Mouse (Mus musculus) urinary bladder, postnatal 36 days (tissue): ENCODE measurements around the gene Itpr2.

Experiments used
- DNase-seq, 2 experiments: peaks; one replicate each; pipeline ENCODE4 v3.0.0; 2022; ENCODE audit warnings: low spot score in 2 of 2, mixed read lengths in 1 of 2

Gene Itpr2

DNA sequence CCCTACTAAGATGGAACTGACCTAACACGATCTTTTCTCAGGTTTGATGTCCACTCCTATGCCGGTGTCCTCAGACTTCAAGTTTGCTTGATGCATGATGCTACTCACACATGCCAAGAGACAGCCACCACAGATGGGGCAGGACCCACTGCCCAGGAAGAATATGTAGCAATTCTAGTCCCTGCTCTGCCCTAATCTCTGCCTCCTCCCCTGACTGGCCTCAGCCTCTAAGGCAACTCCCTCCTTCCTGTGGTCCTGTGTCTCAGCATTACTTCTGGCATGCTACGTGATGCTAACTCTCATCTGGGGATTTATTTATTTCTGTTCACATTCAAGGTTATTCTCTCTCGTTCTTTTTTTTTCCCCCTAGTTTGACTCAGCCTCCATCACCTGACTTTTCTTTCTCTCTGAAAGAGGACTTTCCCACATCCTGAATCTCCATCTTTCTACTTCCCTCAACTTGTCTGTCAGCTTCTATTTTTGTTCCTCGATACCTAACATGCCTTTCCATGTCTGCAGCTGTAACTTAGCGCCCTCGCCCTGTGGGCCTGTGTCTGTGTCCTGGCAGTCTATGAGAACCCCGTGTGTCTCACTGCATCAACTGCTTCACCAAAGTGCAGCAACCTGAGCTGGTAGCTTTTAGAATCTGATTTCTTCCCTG is 279.5 kb downstream of the Itpr2 start:
- DNase-seq, result no peak

DNA sequence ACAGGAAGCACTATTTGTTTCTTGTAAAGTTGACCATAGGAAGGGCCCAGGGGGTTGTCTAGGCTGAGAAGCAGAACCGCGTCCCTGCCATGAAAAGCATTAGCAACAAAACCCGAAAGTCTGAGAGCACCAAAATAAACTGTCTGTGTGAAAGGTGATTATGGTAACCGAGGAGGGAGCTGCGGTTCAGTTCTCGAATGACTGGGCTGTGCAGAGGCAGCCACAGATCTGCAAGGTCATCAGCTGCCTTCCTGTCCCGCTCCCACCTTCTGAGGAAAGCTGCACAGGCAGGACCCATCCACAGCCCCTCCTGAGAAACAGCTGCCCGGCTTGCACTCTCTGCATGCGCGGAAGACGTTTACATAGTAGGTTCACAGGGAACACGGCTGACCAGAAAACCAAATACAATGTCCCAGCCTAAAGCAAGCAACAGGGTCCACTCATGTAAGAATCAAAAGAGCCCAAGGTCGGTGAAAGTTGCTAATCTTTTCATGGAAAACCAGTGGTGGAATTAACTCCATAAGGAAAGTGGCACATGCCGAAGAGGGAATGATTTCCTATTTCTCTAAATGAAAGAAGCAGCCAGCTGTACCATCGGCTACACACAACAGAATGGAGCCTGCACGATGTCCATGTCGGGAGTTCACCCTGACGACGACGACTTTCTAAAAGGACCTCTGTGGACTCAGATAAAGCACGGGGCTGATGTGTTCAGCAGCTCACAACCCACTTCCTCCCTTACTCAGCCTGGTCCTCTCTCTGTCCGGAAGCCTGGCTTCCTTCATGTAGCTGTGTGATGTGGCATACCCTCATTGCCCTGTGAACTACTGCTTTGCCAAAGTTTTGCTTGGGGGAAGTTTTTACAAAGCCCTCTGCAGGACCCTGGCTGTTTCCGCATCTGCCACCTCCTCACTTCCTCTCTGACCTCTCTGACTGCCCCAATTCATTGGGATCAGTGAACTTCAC is 280.4 kb downstream of the Itpr2 start:
- DNase-seq, result no peak

DNA sequence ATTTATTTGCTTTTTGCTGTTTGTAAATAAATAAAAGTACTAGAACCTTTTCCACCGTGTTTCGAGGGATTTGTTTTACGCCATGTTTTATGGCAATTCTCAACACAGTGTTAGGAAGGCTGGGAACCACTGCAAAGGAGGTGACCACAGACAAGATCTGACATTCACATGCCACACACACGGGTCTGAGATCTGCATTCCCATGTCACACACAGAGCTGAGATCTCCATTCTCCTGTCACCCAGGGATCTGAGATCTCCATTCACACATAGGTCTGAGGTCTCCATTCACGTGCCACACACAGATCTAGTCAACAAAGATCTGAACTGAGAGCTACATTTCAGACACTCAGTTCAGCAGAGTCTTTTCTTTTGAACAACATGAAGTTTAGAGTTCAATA is 282.0 kb downstream of the Itpr2 start:
- DNase-seq, result no peak

DNA sequence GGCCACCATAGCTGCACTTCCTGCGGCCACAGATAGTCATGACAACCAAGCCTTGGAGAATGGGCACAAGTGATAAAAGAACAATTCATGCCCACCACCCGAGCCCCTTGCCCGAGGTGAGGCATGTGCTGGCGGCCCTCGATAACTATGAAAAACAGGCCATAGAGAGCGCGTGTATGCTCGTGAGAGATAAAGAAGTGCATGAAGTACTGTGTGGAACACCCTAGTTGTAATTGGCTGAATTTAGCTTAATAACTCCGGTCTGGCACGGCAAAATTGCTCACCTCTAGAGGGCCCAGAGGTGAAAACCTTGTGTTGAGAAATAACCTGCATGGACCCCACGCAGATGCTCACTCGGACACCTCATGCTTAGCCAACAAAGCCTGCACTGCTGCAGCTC is 282.5 kb downstream of the Itpr2 start:
- no peak for DNase-seq

DNA sequence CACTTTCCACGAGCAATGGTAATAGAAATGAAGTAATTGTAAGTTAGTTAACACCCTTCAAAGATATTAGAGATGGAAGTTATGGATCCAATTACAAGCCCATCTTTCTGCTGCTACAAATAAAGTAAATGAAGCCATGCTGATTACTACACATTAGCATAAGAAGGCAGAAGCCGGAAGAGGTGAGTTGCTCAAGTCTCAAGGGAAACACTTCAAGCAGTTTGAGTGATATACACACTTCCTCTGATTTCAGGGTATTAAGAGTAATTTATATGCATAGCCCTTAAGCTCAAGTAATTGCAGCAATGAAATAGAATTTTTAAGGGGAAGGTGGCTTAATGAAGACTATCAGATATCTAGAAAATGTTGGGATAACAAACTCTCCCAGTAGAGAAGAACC is 286.7 kb downstream of the Itpr2 start:
- DNase-seq, result no peak

DNA sequence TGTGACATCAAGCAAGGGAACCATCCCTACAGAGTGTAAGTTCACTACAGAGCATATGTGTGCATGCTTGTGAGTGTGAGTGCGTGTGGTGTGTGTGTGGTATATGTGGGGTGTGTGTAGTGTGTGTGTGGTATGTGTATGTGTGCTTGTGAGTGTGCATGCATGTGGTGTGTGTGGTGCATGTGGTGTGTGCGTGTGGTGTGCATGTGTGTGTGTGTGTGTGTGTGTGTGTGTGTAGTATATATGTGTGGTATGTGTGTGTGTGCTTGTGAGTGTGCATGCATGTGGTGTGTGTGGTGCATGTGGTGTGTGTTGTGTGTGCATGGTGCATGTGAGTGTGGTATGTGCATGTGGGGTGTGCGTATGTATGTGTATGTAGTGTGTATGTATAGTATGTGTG is 289.7 kb downstream of the Itpr2 start:
- no peak for DNase-seq

DNA sequence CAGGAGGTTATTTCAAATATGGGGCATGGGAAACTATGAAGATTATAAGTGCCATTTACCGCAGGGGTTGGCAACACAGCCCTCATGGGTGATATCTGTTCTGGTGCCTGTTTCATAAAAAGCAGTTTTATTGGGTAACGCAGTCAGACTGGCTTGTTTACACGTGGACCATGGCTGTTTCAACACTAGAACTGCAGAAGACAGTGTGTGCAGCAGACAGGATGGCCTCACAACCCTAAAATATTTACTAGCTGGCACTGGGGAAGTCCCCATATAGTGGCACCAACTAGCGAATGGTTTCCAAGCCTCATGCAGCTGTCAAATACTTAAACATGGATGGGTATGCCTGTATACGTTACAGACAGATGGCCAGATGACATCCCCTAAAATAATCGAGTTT is 290.8 kb downstream of the Itpr2 start:
- no peak for DNase-seq

DNA sequence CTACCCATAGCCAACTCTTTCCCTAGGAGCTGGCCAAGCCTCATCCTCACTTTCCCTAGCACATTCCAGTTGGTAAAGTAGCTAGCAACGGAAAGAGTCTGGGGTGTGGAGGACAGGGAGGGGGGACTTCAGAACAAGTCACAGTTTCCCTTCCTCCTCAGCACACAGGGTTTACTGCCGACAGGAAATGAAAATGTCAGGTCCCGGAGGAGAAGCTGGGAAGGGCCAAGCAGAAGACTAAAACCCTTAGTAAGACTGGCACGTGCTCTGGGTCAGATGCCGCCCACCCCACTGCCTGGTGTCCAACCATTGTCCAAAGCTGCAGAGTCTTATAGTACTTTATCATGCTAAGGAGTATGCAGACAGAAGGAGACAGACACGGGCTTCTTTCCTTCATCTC is 293.0 kb downstream of the Itpr2 start:
- DNase-seq, result no peak

DNA sequence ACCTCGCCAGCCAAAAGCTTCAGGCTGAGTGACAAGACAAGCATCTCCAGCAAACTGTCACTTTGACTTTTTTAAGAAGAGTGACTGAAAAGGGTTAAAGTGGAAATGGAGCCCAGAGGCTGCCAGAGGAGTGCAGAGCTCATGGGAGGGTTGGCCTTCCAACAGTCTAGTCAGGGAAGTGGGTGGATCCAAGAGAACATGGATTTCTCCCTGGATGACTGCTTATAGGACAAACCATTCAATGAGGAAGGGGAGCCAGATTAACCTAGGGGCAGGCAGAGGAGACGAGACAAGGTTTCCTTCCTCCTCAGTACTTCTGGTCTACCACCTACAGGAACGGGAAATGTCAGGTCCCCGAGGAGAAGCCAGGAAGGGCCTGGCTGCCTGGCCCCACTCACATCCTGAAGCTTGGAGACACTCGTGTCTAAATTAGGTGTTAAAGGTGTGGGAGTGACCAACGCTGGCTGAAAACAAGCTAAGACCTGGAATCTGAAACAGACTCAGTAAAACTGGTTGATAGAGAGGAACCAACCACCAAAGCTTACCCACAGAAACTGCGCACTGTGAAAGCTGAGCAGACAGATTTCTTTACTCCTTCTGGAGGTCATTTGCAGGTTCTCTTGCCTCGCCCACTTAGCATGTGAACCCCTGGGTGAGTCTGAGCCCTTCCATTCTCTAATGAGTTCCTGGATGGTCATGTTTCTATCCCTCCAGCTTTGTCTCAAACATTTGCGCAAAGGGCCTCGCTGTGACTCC is 294.6 kb downstream of the Itpr2 start:
- DNase-seq, result no peak

DNA sequence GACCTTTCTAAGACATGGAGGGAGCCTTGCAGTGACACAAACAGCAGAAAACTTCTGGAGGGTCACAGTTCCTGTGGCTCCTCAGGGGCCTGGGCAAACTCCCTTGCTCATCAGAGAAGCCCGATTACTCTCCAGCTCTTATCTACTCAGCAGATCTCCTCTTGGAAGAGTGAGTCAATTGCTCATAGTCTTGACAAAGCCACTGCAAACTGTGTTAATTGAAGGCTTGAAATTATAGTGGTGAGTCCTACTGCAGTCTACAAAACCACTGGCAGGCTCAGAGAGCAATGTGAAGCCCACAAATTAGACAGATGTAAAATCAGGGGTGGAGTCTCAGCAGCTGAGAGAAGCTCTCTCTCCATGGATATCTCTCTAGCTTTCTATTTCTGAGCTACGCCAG is 296.9 kb downstream of the Itpr2 start:
- DNase-seq, result no peak

DNA sequence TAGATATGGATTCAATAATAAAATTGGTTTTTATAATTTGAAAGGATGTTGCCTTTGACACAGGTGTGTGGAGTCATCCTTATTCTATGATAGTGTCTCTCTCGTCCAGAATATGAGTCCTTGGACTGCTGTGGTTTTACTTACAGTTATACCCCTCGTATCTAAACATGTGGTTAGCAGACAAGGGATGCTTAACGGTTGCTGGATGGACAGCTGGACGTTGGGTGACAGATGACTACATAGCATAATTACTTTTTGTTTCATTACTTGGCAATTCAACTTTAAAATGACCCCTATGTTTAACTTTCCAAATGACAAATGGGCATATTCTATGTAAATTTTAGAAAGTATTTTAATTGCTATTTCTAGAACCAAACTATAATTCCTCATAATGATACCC is 297.6 kb downstream of the Itpr2 start:
- no peak for DNase-seq

DNA sequence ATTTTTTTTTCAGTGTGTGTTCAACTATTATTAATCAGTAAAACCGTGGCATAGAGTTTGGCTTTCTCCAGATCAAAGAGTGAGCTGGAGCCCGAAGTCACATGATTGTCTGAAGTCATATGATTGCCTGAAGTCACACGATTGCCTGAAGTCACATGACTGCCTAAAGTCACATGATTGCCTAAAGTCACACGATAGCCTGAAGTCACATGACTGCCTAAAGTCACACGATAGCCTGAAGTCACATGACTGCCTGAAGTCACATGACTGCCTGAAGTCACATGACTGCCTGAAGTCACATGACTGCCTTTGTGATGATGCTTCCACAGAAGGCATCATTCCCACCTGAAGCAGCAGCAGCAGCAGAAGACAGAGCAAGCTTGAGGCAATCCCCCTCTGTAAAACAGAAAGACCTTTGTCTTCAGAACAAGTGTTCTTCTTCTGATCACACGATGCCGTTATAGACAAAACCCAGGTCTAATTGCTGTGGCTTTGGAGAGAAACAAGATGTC is 304.1 kb downstream of the Itpr2 start:
- DNase-seq, result no peak

DNA sequence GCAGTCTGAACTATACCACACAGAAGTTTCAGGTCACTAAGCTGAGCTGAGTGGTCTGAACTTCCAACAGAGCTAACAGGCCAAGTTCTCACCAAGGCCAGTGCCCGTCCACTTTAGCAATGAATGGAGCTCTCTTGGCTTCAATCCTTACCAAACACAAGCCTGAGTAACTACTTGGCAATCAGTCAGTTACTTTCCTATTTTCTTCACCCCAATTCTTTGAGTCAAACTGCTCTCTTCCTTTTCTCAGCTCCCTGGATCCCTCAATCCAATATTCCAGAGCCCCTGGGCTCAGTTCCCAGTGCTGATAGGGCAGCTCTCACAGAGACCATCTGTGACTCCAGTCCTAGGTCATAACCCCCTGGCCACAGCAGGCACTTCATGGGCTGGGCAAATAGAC is 305.3 kb downstream of the Itpr2 start:
- no peak for DNase-seq

DNA sequence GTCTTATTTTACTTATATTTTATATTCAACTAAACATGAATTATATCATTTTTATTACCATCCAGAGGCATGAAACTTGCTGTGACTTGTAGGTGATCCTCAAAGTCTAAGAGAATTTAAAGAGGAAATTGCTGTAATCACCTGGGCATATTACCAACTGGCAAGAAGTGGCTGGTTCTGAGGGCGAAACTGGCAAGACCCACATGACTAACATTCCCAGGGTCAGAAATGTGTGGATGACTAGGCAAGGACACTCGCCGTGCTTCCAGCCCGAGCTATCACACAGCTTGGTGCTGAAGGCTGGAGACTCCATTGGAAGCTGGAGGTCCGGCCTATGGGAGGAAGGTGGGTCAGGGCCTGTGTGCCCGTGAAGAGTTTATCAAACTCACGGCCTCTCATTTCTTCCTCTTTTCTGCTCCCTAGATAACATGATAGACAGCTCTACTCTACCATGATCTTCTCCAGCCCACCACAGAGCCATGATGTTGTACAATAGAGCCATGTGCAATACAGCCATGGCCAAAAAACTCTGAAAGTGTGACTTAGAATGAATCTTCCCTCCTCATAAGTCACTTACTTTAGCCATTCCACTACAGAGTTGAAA is 306.1 kb downstream of the Itpr2 start:
- peak in 1 of 2 experiments; percentile 16 for DNase-seq

DNA sequence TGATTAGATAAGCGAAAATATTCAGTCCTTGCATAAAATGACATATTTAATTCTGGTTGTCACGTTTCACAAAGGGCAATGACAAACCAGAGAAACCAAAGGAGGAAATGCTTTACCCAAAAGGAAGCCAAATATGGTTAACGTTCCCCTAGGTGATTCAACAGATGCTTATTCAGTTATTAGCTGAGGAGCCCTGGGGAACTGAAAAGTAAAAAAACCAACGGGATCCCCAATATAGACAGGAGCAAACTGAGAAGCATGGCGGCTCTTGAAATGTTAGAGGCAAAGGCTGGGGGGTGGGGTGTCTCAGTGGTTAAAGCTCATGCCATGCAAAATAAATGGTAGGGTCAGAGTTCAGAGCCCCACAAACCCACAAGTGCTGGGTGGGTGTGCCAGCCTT is 310.1 kb downstream of the Itpr2 start:
- no peak for DNase-seq

DNA sequence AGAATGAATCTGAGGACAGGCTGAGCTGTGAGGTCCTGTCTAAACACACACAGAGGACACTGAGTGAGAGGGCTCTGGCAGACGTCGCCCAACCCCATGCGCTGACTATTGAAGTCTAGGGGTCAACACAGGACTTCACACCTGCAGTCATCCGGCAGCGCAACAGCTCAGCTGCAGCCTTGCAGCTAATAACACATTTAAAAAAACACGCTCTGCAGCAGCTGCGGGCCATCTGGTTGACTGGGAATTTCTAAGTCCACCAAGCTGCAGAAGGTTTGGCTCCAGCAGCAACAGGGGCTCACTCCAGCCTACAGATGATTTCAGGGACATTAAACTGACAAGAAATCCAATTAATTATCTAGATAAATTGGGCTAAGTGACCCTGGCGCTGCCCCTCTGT is 312.0 kb downstream of the Itpr2 start:
- no peak for DNase-seq

DNA sequence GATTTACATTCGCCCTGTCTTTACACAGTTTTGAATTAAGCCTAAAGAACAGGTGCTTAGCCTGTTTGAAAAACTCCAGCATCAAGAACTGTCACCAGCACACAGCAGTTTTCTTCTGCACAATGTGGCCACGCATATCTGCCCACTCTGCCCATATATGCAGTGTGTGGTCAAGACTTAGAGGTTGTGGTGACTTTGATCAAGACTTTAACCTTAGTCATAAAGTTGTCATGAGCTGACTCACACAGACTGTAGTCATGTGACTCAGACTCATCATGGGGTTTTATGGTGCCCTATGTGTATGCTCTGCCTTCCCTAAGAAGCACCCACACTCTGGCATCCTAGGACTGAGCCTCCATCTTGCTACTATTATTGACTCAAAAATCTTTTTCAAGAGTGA is 316.5 kb downstream of the Itpr2 start:
- DNase-seq, result no peak

DNA sequence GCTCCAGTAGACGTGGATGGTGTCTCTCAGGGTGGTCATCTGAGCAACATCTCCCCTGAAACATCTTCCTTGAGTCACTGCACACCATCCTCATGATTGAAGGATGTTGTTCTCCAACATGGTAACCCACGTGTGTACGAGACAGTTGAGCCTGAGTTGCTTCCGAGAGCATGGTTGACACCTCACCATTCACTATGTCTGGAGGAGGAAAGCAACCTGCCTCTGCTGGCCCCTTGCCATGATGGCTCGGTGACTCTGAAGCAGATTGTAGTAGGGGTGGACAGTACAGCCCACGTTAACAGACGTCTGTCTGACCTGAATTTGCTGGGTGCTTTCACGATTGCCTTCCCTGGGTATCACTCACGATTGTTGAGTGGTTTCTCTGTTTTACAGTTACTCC is 317.3 kb downstream of the Itpr2 start:
- DNase-seq, result no peak

DNA sequence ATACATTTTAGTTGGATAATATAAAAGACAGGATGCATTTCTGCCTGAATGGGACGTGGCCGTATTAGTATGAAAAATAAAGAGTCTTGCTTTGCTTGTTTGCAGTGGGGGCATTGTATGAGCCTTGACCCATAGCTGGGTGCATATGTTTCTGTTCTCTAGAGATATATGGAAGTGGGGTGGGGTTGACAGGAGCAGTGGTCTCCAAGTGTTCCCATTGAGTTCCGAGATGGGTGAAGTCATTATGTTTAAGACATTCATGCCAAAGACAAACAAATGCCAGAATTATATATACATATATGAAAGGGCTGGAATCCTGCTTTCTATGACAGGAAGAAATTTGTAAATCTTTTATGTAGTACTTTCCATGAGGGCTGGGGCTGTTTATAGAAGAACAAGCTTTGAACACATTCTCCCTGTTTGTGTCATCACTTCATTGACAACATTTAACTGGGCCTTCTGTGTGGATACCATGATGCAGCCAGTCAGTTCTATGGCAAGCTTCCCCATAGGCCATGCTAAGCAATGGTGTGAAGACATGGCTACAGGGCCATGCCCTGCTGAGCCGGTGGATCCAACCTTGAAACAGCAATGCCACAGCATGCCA is 327.3 kb downstream of the Itpr2 start:
- no peak for DNase-seq

DNA sequence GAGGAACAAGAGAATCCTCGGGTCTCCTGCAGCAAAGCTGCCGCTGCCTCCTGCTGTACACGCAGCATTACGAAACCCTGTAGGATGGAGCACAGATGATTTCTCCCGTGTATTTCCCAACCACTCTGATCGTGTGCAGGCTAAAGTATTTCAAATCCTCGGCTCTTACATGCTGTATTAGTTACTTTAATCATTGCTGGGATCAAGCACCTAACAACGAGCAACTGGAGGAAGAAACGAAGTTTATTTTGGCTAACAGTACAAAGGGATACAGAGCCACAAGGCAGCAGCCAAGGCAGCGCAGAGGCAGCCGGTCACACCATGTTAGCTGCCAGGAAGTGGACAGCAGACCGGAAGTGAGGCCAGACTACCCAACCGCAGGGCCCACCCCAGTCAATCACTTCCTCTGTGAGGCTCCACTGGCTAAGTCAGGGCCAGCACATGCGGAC is 331.4 kb downstream of the Itpr2 start:
- DNase-seq, result peak in 1 of 2 experiments; percentile 21

DNA sequence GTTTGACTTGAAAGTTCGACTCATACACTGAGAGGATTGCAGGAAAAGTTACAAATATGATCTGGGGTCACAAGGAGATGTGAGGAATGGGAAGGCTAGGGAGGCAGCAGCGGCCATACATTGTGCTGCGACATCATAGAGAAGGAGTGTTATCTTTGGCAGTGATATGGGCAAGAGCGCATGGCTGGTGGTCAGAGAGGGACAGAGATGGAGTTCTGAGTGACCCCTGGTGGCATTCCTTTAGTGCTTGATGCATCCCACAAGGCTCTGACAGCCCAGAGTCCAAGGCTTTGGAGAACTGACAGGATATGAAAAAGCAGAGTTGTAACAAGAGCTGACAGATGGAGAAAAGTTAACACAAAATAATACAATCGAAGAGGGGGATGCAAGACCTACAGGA is 334.8 kb downstream of the Itpr2 start:
- no peak for DNase-seq
